Mouse (Mus musculus): ENCODE data around the gene Rae1. TPM values are rescaled to one million over a fixed set of nuclear protein-coding genes. Genes with fewer than 3 reads are reported as not detected.
A peak's percentile ranks its signal among the peaks of the same experiment; 100 is the strongest.

The Rae1 gene
- 10 to 100 TPM; 20.2 to 24.8 (median 23.0) TPM for total RNA-seq (2022)

DNA sequence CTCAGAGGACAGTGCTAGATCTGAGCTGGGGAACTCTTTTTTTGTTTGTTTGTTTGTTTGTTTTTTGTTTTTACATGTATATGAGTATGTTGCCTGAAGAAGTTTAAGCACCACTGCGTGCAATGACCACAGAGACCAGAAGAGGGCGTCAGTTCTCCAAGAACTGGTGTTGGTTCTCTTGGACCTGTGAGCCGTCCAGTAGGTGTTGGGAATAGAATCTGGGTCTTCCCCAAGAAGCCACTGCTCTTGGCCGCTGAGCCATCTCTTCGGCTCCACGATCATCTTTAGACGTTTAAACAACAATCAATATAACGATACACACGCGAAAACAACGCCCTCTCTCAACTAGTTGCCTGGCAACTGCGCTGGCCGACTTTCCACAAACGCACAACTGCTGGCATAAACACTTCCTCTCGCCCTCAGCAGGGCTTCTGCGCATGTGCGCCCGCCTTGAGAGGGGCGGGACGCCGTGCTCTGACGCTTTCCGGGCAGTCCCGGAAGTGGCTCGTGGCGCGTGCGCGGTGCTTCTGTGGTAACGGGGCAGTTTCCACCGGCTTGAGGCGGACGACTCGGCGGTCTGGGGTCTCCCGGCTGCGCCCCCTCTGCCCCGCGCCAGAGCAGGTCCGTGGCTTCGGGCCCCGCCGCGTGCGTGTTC is at the start of gene Rae1:
Rae1 (plus strand) TSS at position 488 of the 655 bp plus-strand sequence.
- peak; percentile 98 for DNase-seq (ENCODE audit: low spot score)

DNA sequence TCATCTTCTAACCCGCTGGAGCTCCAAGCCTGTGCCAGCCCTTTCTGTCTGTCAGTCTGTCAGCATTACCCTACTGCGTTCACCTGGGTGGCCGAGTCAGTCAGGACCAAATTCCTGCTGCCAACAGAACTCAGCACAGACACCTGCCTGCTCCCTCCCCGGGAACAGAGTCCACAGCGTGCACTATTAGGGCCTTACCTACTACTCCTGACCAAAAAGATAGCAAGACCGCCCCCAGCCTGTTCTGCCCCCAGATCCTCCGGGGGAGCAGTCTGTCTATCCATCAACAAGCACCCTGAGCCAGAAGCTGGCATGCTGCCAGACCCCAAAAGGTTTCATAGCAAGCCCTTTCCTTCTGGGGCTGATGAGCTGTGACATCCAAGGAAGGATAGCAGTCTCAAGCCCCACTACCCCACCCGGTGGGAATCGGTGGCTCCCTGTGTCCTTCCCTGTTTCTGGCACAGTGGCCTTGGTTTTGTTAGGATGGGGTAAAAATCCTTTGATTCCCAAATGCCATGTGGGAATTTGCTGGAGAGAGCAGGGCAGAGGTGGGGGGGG is 49.7 kb upstream of the Rae1 start:
- DNase-seq (ENCODE audit: low spot score) = no peak

DNA sequence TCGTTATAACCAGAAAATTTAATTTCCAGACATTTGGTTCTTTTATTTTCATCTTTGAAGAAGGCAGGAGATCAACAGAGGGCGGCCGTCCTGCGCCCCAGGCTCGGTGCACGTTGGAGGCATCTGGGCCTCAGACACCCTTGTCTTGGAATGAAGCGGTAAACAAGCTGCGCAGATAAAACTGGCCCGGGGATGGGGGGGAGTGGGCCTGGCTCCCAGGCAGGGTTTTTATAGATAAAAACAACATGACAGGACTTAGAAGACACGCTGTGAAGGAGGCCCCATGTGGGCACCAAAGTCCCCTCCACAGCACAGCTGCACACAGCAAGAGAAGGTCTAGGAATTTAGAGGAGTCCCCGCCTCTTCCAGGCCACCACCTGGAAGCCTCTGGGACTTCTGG is 49.2 kb upstream of the Rae1 start:
- DNase-seq (ENCODE audit: low spot score) = no peak

DNA sequence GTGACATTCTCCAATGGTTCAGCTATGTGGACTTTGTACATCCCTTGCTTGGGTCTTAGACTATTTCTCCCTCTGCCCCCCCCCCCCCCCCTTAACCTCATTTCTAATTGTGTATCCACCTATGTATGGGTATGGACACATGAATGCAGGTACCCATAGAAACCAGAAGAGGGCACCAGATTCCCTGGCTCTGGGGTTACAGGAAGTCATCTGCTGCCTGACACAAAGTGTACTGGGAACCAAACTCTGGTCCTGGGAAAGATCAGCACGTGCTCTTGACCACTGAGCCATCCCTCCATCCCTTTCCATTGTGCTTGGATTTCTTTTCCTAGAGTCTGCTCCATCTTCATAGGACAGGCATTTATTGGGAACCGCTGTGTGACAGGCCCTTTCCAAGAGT is 47.9 kb upstream of the Rae1 start:
- no peak for DNase-seq (ENCODE audit: low spot score)

GRCm38 (mm10) chr2:172958579-172958978 is 41.3 kb upstream of the Rae1 start:
- DNase-seq (ENCODE audit: low spot score) = no peak

DNA sequence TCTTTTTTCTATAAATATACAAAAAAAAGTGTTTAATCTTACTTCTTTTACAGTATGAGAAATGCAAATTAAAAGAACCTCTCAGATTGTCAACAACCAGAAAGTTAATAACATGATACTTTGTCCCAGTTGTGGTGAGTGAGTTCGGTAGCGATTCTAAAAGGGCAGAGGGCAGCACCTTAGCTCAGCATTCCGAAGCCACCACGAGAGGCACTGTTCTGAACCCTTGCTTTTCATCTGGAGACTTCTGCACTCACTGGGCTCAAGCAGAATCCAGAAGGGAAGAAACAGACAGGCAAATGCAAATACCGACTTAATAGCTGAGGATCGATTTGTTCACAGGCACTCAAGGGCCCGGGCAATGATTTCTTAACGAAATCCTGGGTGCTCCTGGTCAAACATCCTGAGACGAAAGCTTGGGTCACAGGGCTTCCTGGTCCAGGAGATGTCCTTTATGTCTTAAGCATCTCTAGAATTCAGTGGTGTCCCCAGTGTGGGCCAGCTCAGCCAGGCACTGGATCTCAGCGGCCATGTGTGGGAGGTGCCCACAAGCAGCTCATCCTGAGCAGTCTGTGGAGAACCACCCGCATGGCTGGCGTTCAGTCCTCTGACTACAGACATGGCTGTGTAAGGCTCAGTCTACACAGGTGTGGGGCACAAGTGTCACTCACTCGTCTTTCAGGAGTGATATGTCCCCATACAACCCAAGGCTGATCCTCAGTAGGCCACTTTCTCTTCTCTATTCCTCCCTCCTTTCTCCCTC is 40.7 kb upstream of the Rae1 start:
- DNase-seq (ENCODE audit: low spot score) = no peak

- no peak for DNase-seq (ENCODE audit: low spot score)
These were observed 39.6 kb upstream of the Rae1 start for GRCm38 (mm10) chr2:172960350-172960749.

GRCm38 (mm10) chr2:172961211-172961610 is 38.7 kb upstream of the Rae1 start:
- no peak for DNase-seq (ENCODE audit: low spot score)

DNA sequence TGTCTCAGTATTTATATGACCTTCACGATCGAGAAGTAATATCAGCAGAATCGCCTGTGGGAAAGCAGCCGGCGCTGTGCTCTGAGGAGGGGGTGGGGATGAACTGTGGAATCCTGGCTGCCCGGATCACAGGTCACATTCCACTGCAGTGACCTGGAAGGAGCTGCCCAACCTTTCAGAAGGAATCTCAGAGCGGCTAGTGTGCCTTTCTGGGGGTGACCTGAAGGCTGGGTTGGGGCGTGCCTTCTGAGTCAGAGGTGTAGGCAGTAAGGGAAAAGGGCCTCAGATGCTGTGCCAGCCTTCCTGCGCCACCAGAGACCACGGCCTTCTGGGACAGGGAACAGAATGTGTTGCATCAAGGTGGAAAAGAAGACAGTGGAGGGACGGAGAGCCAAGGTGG is 34.7 kb upstream of the Rae1 start:
- DNase-seq (ENCODE audit: low spot score) = no peak

DNA sequence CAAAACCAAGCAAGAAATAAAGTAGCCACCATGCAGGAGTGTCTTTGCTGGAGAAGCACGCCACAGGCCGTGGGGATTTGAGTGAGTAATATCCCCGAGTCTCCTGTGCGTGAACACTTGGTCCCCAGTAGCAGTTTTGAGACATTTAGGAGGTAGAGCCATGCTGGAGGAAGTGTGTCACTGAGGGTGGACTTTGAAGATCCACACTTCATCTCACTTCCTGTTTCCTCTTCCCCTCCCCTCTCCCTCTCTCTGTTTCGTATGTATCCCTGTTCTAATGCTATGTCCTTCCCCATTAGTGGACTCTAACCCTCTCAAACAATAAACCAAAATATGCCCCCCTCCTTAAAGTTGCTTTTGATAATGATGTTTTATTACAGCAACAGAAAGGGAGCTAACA is 33.4 kb upstream of the Rae1 start:
- no peak for DNase-seq (ENCODE audit: low spot score)

GRCm38 (mm10) chr2:172971865-172972264 is 28.1 kb upstream of the Rae1 start:
- DNase-seq (ENCODE audit: low spot score) = no peak

GRCm38 (mm10) chr2:172973806-172974565 is 25.9 kb upstream of the Rae1 start:
- DNase-seq (ENCODE audit: low spot score) = no peak

DNA sequence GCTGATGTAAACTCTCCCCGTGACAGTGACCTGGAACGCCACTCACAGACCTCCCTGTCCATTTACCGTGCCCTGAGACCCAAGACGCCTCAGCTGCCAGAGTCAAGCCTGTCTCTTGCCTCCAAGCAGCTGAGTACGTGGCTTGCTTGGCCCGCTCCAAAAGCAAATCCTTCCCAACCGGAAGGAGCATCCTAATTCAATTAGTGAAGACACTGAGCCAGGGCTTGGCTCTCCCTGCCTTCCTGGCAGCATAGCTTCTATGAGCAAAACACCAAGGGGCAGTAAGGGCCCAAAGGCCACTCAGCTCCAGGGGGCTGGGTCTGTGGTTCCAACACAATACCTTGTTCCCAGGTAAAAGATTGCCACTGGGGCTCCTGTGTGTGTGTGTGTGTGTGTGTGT is 25.2 kb upstream of the Rae1 start:
- no peak for DNase-seq (ENCODE audit: low spot score)

GRCm38 (mm10) chr2:172975159-172975558 is 24.8 kb upstream of the Rae1 start:
- peak; percentile 19 for DNase-seq (ENCODE audit: low spot score)

GRCm38 (mm10) chr2:172976661-172977238 is 23.2 kb upstream of the Rae1 start:
- no peak for DNase-seq (ENCODE audit: low spot score)

DNA sequence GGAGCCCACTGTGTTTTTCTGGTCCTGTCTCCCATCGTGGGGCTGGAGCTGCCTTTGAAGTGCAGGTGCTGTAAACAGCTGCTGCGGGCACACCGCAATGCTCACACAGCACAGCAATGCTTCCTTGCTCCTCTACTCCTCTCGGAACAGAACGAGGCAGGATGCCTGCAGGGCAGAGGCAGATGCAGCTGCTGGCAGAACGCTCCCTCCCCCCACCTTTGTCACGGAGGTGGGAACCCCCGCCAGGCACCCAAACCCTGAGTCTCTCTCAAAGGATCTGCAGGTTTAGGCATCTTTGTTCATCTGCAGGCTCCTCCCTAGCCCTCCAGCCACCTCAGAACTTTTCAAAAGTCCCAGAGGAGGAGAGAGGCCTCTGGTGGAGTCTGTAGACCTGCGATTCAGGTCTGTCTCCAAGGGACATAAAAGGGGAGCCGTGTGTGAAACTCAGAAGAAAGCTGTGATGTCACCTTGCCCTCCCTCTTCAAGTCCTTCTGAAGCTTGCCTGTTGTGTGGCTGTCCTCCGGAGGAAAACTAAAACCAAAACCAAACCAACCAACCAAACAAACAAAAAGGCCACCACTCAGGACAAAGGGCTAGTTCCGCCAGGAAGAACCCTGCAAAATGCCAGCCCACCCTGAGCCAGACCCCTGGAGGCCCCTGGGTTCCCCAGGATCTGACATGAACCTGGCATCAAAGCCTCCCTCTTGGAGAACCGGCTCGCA is 22.3 kb upstream of the Rae1 start, which contains the start of gene Spo11:
Spo11 (plus strand) TSS at position 292 of the 722 bp plus-strand sequence.
- DNase-seq (ENCODE audit: low spot score) = no peak

DNA sequence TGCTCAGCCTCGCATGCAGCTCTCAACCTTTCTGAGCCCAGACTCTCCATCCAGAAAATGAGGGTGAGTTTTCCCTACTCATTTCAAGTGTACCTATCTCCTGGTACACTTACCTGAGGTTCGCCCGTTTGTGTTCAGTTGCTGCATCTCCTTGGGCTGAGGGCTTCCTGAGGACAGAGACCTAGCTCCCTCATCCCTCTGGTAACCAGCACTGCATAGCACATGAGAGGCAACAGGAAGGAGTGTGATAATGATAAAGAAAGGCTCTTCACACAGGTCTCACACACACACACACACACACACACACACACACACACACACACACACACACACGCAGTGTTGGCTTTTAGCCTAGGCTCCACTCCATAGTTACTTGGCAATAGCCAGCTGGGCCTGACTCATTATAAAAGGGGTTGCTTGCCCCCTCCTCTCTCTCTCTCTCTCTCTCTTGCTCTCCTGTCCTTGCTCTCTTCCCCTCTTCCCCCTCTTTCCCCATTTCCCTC is 21.7 kb upstream of the Rae1 start:
- DNase-seq (ENCODE audit: low spot score) = no peak

DNA sequence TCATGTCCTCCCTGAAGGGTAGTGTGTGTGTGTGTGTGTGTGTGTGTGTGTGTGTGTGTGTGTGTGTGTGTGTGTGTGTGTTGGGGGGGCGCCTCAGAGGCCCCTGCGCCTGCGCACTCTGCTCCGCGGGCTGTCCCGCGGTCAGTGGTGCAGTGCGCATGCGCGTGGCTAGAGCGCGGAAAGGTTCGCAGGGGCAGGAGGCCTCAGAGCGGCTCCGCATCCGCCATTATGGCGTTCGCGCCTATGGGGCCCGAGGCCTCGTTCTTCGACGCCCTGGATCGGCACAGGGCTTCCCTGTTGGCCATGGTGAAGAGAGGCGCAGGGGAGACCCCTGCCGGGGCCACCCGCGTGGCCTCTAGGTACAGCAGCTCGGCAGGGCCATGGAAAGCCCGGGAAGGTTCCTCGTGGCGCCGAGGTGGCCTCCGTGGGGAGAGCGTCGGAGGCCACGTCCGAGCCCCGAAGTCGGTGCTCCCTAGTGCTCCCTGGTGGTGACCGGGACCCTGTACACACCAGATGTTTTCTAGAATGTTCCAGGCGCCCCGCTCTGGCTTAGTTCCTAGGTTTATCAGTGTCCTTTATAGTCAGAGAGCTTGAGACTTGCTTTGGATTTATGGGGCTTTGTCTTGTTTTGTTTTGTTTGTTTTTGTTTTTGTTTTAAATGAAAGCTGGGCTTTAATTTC is 20.1 kb upstream of the Rae1 start:
- no peak for DNase-seq (ENCODE audit: low spot score)

DNA sequence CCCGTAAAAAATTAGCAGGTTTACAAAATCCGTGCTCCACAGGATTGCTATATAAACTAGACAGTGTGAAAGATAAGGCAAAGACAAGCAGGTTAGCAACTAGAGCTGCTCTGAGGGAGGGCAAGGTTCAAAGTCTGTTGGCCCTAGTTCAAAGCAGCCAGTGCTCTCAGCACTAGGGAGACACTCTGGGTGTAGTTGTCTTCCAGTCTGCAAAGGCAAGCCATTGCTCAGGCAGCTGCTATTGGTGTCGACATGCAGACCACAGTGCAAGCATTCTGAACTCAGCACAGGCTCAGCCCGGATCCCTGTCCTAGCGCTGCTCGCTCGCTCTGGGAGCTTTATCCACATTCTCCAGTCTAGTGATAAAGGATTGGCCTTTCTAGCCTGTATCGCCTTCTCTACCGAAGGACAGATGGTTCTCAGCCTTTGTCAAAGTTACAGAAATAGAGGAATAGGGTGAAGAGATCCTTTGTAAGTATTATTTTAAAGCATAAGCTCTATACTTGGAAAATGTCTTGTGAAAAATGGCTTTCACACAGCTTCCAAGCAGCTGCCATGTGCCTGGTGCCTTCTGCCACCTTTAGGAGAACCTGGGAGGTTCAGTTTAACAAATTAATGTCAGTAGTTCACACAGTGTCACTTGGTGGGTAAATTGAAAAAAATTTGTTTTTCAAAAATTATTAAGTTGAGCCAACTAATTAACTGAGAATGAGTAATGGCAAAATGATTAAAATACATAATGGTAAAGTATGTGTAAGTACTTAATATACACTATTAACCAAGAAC is 16.9 kb upstream of the Rae1 start:
- no peak for DNase-seq (ENCODE audit: low spot score)

GRCm38 (mm10) chr2:172990161-172990560 is 9.8 kb upstream of the Rae1 start:
- no peak for DNase-seq (ENCODE audit: low spot score)
